Mouse (Mus musculus) lung, embryonic 14.5 days (tissue): ENCODE measurements around the gene Spryd3. TPM values are rescaled to one million over a fixed set of nuclear protein-coding genes. Genes with fewer than 3 reads are reported as not detected.
"Not testable (repeated sequence)": the region's sequence is repeated elsewhere in the genome, so short reads cannot be mapped to it uniquely, and the experiment has no call there.

Source experiments
- ATAC-seq: fragments of 200-750 bp; cut with Nextera tagmentation; 2 replicates; pipeline ENCODE4 v1.8.0; 2017; ENCODE audit warnings: mild to moderate bottlenecking, moderate TSS enrichment, moderate library complexity; ENCODE audit not compliant: insufficient read depth
- DNase-seq: peaks from one replicate; pipeline ENCODE4 v3.0.0-alpha.2; 2015
- H3K27ac ChIP-seq: fragments of 300-500 bp; sonication (generic); 2 replicates; pipeline ENCODE4 v1.5.1; 2014; ENCODE audit warnings: low read depth, mild to moderate bottlenecking, moderate library complexity
- H3K27me3 ChIP-seq: fragments of 300-500 bp; sonication (generic); 2 replicates; pipeline ENCODE4 v1.6.1; 2014; ENCODE audit warnings: low read length, control low read depth; ENCODE audit not compliant: insufficient read depth
- H3K36me3 ChIP-seq: fragments of 300-500 bp; sonication (generic); 2 replicates; pipeline ENCODE4 v1.6.1; 2014; ENCODE audit warnings: control low read depth; ENCODE audit not compliant: insufficient read depth
- H3K4me1 ChIP-seq: fragments of 300-500 bp; sonication (generic); 2 replicates; pipeline ENCODE4 v1.6.1; 2014; ENCODE audit warnings: antibody characterized with exemption, control low read depth; ENCODE audit not compliant: insufficient read depth
- H3K4me2 ChIP-seq: fragments of 300-500 bp; sonication (generic); 2 replicates; pipeline ENCODE4 v1.6.1; 2014; ENCODE audit warnings: mild to moderate bottlenecking
- H3K4me3 ChIP-seq: fragments of 300-500 bp; sonication (generic); 2 replicates; pipeline ENCODE4 v1.5.1; 2014; ENCODE audit warnings: low read depth, low read length
- H3K9ac ChIP-seq: fragments of 300-500 bp; sonication (generic); 2 replicates; pipeline ENCODE4 v1.6.1; 2014
- H3K9me3 ChIP-seq: fragments of 300-500 bp; sonication (generic); 2 replicates; pipeline ENCODE4 v1.6.1; 2016; ENCODE audit warnings: low read depth, low read length, control low read depth
- CTCF ChIP-seq: IDR thresholded peaks from 2 replicates; pipeline ENCODE4 v1.5.1; 2016; ENCODE audit warnings: antibody characterized with exemption, low read depth
- WGBS: fragments of 180-500 bp; shearing (Covaris S2); extraction: QIAGEN DNeasy Blood & Tissue Kit; methylation state at CpG from one replicate; pipeline ENCODE4 v1.1.7; 2014; 5-methylcytosine and 5-hydroxymethylcytosine counted together
- polyA plus RNA-seq: library from polyadenylated mRNA; unstranded; fragments of >200 nt; fragmentation: Nextera tagmentation; extraction: Ambion mirVana; gene quantifications from 2 replicates; pipeline ENCODE4 v1.2.1, GENCODE M21; 2014

Spryd3 gene
- polyA plus RNA-seq, 1 experiment from 2014 or later, result 13.6 TPM

- ATAC-seq (no peak), DNase-seq (no peak)
- H3K27me3 ChIP-seq, result no peaks in the 10 kb centered on the region
- WGBS, result 49% methylated on average over 27 of the region's 27 CpGs
- TF ChIP-seq CTCF, result no peak
- H3K9me3 ChIP-seq, result no peaks in the 10 kb centered on the region
- H3K27ac ChIP-seq, result no peak overlapping the region
- H3K9ac ChIP-seq, result no peak overlapping the region
- no peaks in the 10 kb centered on the region for H3K4me1 ChIP-seq
- no peaks in the 10 kb centered on the region for H3K36me3 ChIP-seq
- no peak overlapping the region for H3K4me2 ChIP-seq
- no peak overlapping the region for H3K4me3 ChIP-seq
These were observed 24.5 kb upstream of the Spryd3 start for GRCm38 (mm10) chr15:102160415-102161060.

- 40% methylated on average over 20 of the region's 20 CpGs for WGBS
- no peak overlapping the region for H3K9ac ChIP-seq
- DNase-seq (no peak), ATAC-seq (no peak)
- no peaks in the 10 kb centered on the region for H3K27me3 ChIP-seq
- TF ChIP-seq CTCF, result no peak
- no peak overlapping the region for H3K4me2 ChIP-seq
- no peak overlapping the region for H3K27ac ChIP-seq
- H3K36me3 ChIP-seq, result no peaks in the 10 kb centered on the region
- no peaks in the 10 kb centered on the region for H3K9me3 ChIP-seq
- no peak overlapping the region for H3K4me3 ChIP-seq
- no peaks in the 10 kb centered on the region for H3K4me1 ChIP-seq
These were observed 20.8 kb upstream of the Spryd3 start for GRCm38 (mm10) chr15:102156836-102157235.

- TF ChIP-seq CTCF, result peak; percentile 12; the same call in 1 of the 2 replicates
- DNase-seq, H3K27me3 ChIP-seq, ATAC-seq, H3K4me2 ChIP-seq, H3K27ac ChIP-seq, H3K4me1 ChIP-seq, H3K9ac ChIP-seq, H3K36me3 ChIP-seq, H3K4me3 ChIP-seq, H3K9me3 ChIP-seq: not testable (repeated sequence)
- WGBS, result 94% methylated on average over 6 of the region's 6 CpGs
These were observed 19.0 kb upstream of the Spryd3 start for GRCm38 (mm10) chr15:102155006-102155405.

- no peak for TF ChIP-seq CTCF
- Histone ChIP-seq H3K4me3 (no peak overlapping the region), H3K4me2 (no peak overlapping the region), H3K27ac (no peak overlapping the region), H3K9ac (no peak overlapping the region), H3K9me3 (no peaks in the 10 kb centered on the region), H3K36me3 (no peaks in the 10 kb centered on the region), H3K27me3 (no peaks in the 10 kb centered on the region), H3K4me1 (peaks cover 5% of the 10 kb centered on the region; the same call in 1 of the 2 replicates)
- DNase-seq (no peak), ATAC-seq (no peak)
- WGBS, result 36% methylated on average over 4 of the region's 4 CpGs
These were observed 16.6 kb upstream of the Spryd3 start for GRCm38 (mm10) chr15:102152646-102153045.

GRCm38 (mm10) chr15:102150301-102151135, 14.5 kb upstream of the Spryd3 start, which contains the start of gene Soat2:
Soat2 (plus strand) TSS chr15:102150526.
- no peak within 1 kb of the TSS for H3K27ac ChIP-seq
- H3K36me3 ChIP-seq, result no peaks in the 10 kb centered on the region
- H3K9ac ChIP-seq, result 0 out of 2 replicates have a peak within 1 kb of the TSS, but pooled peaks have one; percentile 10
- H3K4me1 ChIP-seq, result peaks cover 5% of the 10 kb centered on the region; the same call in 1 of the 2 replicates
- H3K27me3 ChIP-seq, result peaks cover 6% of the 10 kb centered on the region
- ATAC-seq, result 0 out of 2 replicates have a peak, but pooled peaks have one; percentile 44
- 30% methylated on average over 20 of the region's 20 CpGs for WGBS
- no peak within 1 kb of the TSS for H3K4me3 ChIP-seq
- peak within 1 kb of the TSS; percentile 38 for H3K4me2 ChIP-seq
- DNase-seq, result peak; percentile 33
- TF ChIP-seq CTCF, result no peak
- H3K9me3 ChIP-seq, result no peaks in the 10 kb centered on the region

- Histone ChIP-seq H3K27me3 (peaks cover 16% of the 10 kb centered on the region), H3K4me1 (peaks cover 9% of the 10 kb centered on the region; the same call in 1 of the 2 replicates), H3K4me3 (no peak overlapping the region), H3K9ac (no peak overlapping the region), H3K4me2 (no peak overlapping the region), H3K36me3 (no peaks in the 10 kb centered on the region), H3K27ac (no peak overlapping the region), H3K9me3 (no peaks in the 10 kb centered on the region)
- DNase-seq (no peak), ATAC-seq (no peak)
- 63% methylated on average over 4 of the region's 4 CpGs for WGBS
- TF ChIP-seq CTCF, result no peak
These were observed 13.5 kb upstream of the Spryd3 start for GRCm38 (mm10) chr15:102149561-102149960.

- Histone ChIP-seq H3K4me3 (no peak overlapping the region), H3K4me2 (no peak overlapping the region), H3K9me3 (no peaks in the 10 kb centered on the region), H3K9ac (no peak overlapping the region), H3K27ac (no peak overlapping the region), H3K27me3 (peaks cover 22% of the 10 kb centered on the region), H3K36me3 (no peaks in the 10 kb centered on the region), H3K4me1 (peaks cover 13% of the 10 kb centered on the region; the same call in 1 of the 2 replicates)
- 47% methylated on average over 16 of the region's 16 CpGs for WGBS
- ATAC-seq, result no peak
- DNase-seq, result no peak
- TF ChIP-seq CTCF, result no peak
These were observed 11.8 kb upstream of the Spryd3 start for GRCm38 (mm10) chr15:102147674-102148402.
